ENCODE assay signal across 13 mouse cellular contexts in genomic region chr19:61085217-61085616, GRCm38 (mm10).
"Had no signal": no experiment of that assay in that cellular context is flagged by ENCODE, and none has a peak within 500 bp of the region (broad histone marks: within the 10 kb centered on the region; RNA-seq: fewer than 3 reads in every experiment).

No protein-coding gene starts in this region.

- H3K4me3 ChIP-seq: embryonic facial prominence, embryonic 10.5 days; embryonic facial prominence, embryonic 12.5 days; embryonic facial prominence, embryonic 13.5 days; embryonic facial prominence, embryonic 15.5 days; erythroblast, embryonic 14.5 days; forebrain, embryonic 10.5 days; forebrain, embryonic 12.5 days; forebrain, embryonic 13.5 days; forebrain, embryonic 15.5 days; gastrocnemius, adult 2 months; heart, embryonic 12.5 days; heart, embryonic 13.5 days had no signal

- H3K9me3 ChIP-seq: embryonic facial prominence, embryonic 10.5 days; embryonic facial prominence, embryonic 12.5 days; embryonic facial prominence, embryonic 13.5 days; embryonic facial prominence, embryonic 15.5 days; forebrain, embryonic 10.5 days; forebrain, embryonic 12.5 days; forebrain, embryonic 13.5 days; forebrain, embryonic 15.5 days; heart, embryonic 12.5 days; heart, embryonic 13.5 days had no signal

- H3K9ac ChIP-seq: embryonic facial prominence, embryonic 12.5 days; embryonic facial prominence, embryonic 13.5 days; embryonic facial prominence, embryonic 15.5 days; forebrain, embryonic 12.5 days; forebrain, embryonic 13.5 days; forebrain, embryonic 15.5 days; forebrain, postnatal 0 days; heart, embryonic 12.5 days; heart, embryonic 13.5 days had no signal

- H3K27me3 ChIP-seq: embryonic facial prominence, embryonic 12.5 days; embryonic facial prominence, embryonic 13.5 days; embryonic facial prominence, embryonic 15.5 days; forebrain, embryonic 12.5 days; forebrain, embryonic 13.5 days; forebrain, embryonic 15.5 days; heart, embryonic 12.5 days; heart, embryonic 13.5 days had no signal

- H3K27ac ChIP-seq: embryonic facial prominence, embryonic 10.5 days; embryonic facial prominence, embryonic 12.5 days; embryonic facial prominence, embryonic 13.5 days; embryonic facial prominence, embryonic 15.5 days; forebrain, embryonic 10.5 days; forebrain, embryonic 12.5 days; forebrain, embryonic 13.5 days; forebrain, embryonic 15.5 days; gastrocnemius, adult 2 months; heart, embryonic 13.5 days had no signal

- H3K36me3 ChIP-seq: embryonic facial prominence, embryonic 12.5 days had no signal

- H3K4me1 ChIP-seq: embryonic facial prominence, embryonic 10.5 days; embryonic facial prominence, embryonic 12.5 days; embryonic facial prominence, embryonic 13.5 days; embryonic facial prominence, embryonic 15.5 days; forebrain, embryonic 10.5 days; forebrain, embryonic 12.5 days; forebrain, embryonic 13.5 days; forebrain, embryonic 15.5 days; heart, embryonic 12.5 days; heart, embryonic 13.5 days had no signal
